ENCODE assay signal across 8 mouse cellular contexts in genomic region chr7:145206801-145207200, GRCm38 (mm10). TPM values are rescaled to one million over a fixed set of nuclear protein-coding genes. Genes with fewer than 3 reads are reported as not detected.
DNase-seq lines count a peak whose midpoint lies in the region; ATAC-seq and TF ChIP-seq lines count a peak whose summit lies in the region.

No protein-coding gene starts in this region.

- DNase-seq in heart, postnatal 4 days: no peak
- DNase-seq in cerebellum, adult 9-11 months: no peak
- no peak for DNase-seq in adrenal gland, postnatal 4 days (ENCODE audit: low spot score in 2 of 2)
- no peak for DNase-seq in thymus, adult 2 months

- H3K9me3 ChIP-seq in heart, embryonic 13.5 days: no peaks in the 10 kb centered on the region
- no peaks in the 10 kb centered on the region for H3K9me3 ChIP-seq in hindbrain, embryonic 15.5 days
- H3K9me3 ChIP-seq in midbrain, embryonic 15.5 days: no peaks in the 10 kb centered on the region

- H3K4me1 ChIP-seq in heart, embryonic 13.5 days: peaks cover 32% of the 10 kb centered on the region
- peaks cover 5% of the 10 kb centered on the region; the same call in 1 of the 2 replicates for H3K4me1 ChIP-seq in cortical plate, adult 2 months (ENCODE audit: control insufficient read depth, insufficient read depth, low read length)
- H3K4me1 ChIP-seq in hindbrain, embryonic 15.5 days (replicated peaks): peaks cover 21% of the 10 kb centered on the region
- H3K4me1 ChIP-seq in midbrain, embryonic 15.5 days: peaks cover 22% of the 10 kb centered on the region
- H3K4me1 ChIP-seq in thymus, adult 2 months (replicated peaks; ENCODE audit: control insufficient read depth, insufficient read depth, low read length): no peaks in the 10 kb centered on the region; the same call in 1 of the 2 replicates

- 60% methylated on average over 6 of the region's 6 CpGs for WGBS in heart, embryonic 13.5 days
- WGBS in hindbrain, embryonic 15.5 days: 53% methylated on average over 6 of the region's 6 CpGs
- WGBS in midbrain, embryonic 15.5 days: 48% methylated on average over 6 of the region's 6 CpGs
- WGBS in thymus, adult 2 months: 87% methylated on average over 6 of the region's 6 CpGs

- H3K27me3 ChIP-seq in heart, embryonic 13.5 days (replicated peaks): no peaks in the 10 kb centered on the region
- no peaks in the 10 kb centered on the region for H3K27me3 ChIP-seq in hindbrain, embryonic 15.5 days
- H3K27me3 ChIP-seq in midbrain, embryonic 15.5 days (replicated peaks): no peaks in the 10 kb centered on the region
- H3K27me3 ChIP-seq in thymus, adult 2 months (ENCODE audit: control insufficient read depth, insufficient read depth, low read length): no peaks in the 10 kb centered on the region

- H3K36me3 ChIP-seq in heart, embryonic 13.5 days: no peaks in the 10 kb centered on the region
- H3K36me3 ChIP-seq in hindbrain, embryonic 15.5 days: no peaks in the 10 kb centered on the region
- H3K36me3 ChIP-seq in midbrain, embryonic 15.5 days (replicated peaks): no peaks in the 10 kb centered on the region
- no peaks in the 10 kb centered on the region for H3K36me3 ChIP-seq in thymus, adult 2 months (ENCODE audit: control insufficient read depth, insufficient read depth, low read length)

- peak overlapping the region; percentile 60 for H3K4me2 ChIP-seq in heart, embryonic 13.5 days
- H3K4me2 ChIP-seq in hindbrain, embryonic 15.5 days: 0 out of 2 replicates have a peak overlapping the region, but pooled peaks have one; percentile 42
- H3K4me2 ChIP-seq in midbrain, embryonic 15.5 days: no peak overlapping the region

- H3K27ac ChIP-seq in heart, embryonic 13.5 days (replicated peaks): peak overlapping the region; percentile 96
- H3K27ac ChIP-seq in cortical plate, adult 2 months (ENCODE audit: insufficient read depth, low read length): peak overlapping the region; percentile 89; the same call in 1 of the 2 replicates
- H3K27ac ChIP-seq in hindbrain, embryonic 15.5 days (replicated peaks): peak overlapping the region; percentile 78
- peak overlapping the region; percentile 84 for H3K27ac ChIP-seq in midbrain, embryonic 15.5 days
- H3K27ac ChIP-seq in thymus, adult 2 months (ENCODE audit: control insufficient read depth, insufficient read depth, low read length): no peak overlapping the region

- peak overlapping the region; percentile 80 for H3K9ac ChIP-seq in heart, embryonic 13.5 days
- no peak overlapping the region for H3K9ac ChIP-seq in hindbrain, embryonic 15.5 days
- H3K9ac ChIP-seq in midbrain, embryonic 15.5 days: no peak overlapping the region

- no peak overlapping the region for H3K4me3 ChIP-seq in heart, embryonic 13.5 days
- no peak overlapping the region for H3K4me3 ChIP-seq in cortical plate, adult 2 months (ENCODE audit: insufficient read depth, low read length)
- no peak overlapping the region for H3K4me3 ChIP-seq in hindbrain, embryonic 15.5 days
- no peak overlapping the region for H3K4me3 ChIP-seq in midbrain, embryonic 15.5 days
- no peak overlapping the region for H3K4me3 ChIP-seq in thymus, adult 2 months (ENCODE audit: control insufficient read depth, insufficient read depth, low read length)

- no peak for TF ChIP-seq POLR2A in cortical plate, adult 2 months (IDR thresholded peaks at IDR 0.05; ENCODE audit: extremely low read depth, insufficient read depth, low read length)
- TF ChIP-seq POLR2A in thymus, adult 2 months (IDR thresholded peaks at IDR 0.05; ENCODE audit: control insufficient read depth, extremely low read depth, insufficient read depth, low read length, poor library complexity): no peak

- TF ChIP-seq CTCF in cortical plate, adult 2 months (IDR thresholded peaks at IDR 0.05; ENCODE audit: extremely low read depth, insufficient read depth, low read length): no peak
- TF ChIP-seq CTCF in thymus, adult 2 months (IDR thresholded peaks at IDR 0.05; ENCODE audit: borderline replicate concordance, control insufficient read depth, extremely low read depth, insufficient read depth, low read length, poor library complexity): no peak

- ATAC-seq in heart, embryonic 13.5 days (ENCODE audit: extremely low read depth, insufficient number of reproducible peaks, low FRiP score, low TSS enrichment): no peak
- ATAC-seq in hindbrain, embryonic 15.5 days (ENCODE audit: low FRiP score, low read depth): no peak
- no peak for ATAC-seq in midbrain, embryonic 15.5 days (replicated peaks)

RNA-seq across cellular contexts. Expression of gene 1810010D01Rik, which starts 1.1 kb away (rescaled TPM):
- polyA plus RNA-seq in heart, embryonic 13.5 days (2015; fragmentation: Nextera tagmentation; extraction: Ambion mirVana): 0.16 and 0.29 TPM in 2 replicates
- under 1 TPM in 1 of 2 experiments, not detected in 1; 0.31 TPM for total RNA-seq in heart, postnatal 4 days (2021)
- polyA plus RNA-seq in cortical plate, adult 2 months (2012; rRNA removed): 2.8 and 2.9 TPM in 2 replicates
- polyA plus RNA-seq in hindbrain, embryonic 15.5 days (2015; fragmentation: Nextera tagmentation; extraction: Ambion mirVana): not detected in 2 replicates
- polyA plus RNA-seq in midbrain, embryonic 15.5 days (2015; fragmentation: Nextera tagmentation; extraction: Ambion mirVana): not detected in 2 replicates
- total RNA-seq in adrenal gland, postnatal 4 days (2021): under 1 TPM in 1 of 2 experiments, not detected in 1; 0.45 TPM
- polyA plus RNA-seq in thymus, adult 2 months (2012; rRNA removed): 1.9 and 2.5 TPM in 2 replicates
